Mouse (Mus musculus): ENCODE measurements around the gene Doc2g.
"Not testable (repeated sequence)": the region's sequence is repeated elsewhere in the genome, so short reads cannot be mapped to it uniquely, and the experiment has no call there.

Gene Doc2g

DNA sequence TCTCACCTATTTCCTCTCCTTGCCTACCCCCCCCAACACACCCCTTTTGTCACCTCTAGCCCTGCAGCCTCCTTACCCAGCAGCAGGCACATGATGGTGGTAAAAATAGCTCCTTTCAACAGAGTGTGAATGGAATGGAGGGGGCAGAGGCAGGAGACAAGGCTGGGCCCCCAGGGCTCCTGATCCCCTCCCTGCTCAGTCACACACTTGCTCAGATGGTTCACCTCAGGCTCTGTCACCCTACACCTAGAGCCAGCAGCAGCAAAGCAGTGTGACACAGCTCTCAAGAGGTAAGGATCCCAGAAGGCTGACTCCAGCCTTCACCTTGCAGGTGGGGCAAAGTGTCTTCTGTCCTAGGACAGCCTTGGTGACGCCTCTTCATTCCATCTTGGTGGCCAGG, at the start of gene Doc2g:
TSS of gene Doc2g (plus strand) at position 202 of the 400 bp plus-strand sequence.
- DNase-seq (ENCODE audit: low read depth), result no peak

DNA sequence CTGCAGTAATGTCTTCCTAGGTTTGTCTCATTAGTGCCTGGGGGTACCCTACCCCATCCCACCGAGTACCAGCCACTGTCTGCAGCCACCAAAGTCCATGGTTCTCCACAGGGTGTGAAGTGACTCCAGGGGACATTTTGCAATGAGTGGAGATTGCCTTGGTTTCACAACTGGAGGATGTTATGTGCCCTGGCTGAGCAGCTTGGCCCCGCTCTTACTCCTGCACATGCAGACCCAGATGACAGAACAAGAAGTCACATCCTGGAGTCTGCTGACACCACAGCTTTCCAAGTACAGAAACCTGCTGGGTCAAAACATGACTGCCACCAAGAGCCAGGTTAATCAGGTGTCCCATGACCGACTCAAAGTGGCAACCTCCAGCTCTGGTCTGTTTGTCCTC, 48.1 kb upstream of the Doc2g start:
- no peak for DNase-seq (ENCODE audit: low read depth)

DNA sequence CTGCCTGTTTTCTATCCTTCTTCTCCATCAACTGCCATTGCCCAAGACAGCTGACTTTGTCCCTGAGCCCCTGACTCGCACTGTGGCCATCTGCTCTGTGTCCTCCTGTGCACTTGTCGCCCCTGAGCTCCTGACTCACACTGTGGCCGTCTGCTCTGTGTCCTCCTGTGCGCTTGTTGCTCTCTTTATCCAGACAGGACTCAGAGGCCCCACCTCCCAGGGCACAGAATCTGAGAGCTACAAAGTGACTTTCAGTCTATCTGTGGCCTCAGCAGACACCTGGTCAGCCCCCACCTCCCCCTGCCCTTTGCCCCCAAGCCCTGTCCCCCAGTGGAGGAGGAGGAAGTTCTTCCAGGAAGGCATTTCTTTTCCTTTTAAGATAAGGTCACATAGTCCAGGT, 47.3 kb upstream of the Doc2g start:
- no peak for DNase-seq (ENCODE audit: low read depth)

DNA sequence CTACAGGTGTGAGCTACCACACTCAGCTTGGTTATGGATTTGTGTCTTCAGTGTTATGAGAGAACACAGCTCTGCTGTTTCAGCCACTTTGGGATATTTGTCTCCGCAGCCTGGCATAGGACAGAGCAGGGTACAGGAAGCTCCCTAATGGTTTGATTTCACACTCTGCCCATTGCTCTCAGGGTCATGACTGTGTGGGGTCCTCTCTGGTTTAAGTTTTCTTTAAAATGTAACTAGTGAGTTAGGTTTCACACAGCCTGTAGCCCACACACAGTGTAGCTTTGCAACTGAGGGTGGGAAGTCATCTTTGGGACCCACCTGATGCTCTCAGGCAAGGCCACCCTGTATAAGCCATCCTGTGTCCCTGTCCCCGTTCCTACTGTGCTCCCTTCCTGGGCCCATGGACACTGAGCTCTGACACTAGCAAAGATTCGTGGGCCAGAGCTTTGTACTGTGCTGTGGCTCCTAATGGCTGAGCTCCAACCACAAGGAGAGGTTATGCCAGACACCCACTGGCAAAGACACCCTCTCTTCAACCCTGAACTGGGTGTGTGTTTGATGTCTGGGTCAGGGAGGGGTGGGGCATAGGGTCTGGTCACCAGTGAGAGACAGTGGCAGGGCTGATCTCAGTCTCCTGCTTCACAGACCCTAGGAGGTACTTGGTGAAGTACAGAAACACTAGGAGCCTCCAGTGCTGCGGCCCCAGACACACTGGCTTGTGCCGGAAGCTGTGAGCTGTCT, 45.6 kb upstream of the Doc2g start:
- not testable (repeated sequence) for DNase-seq (ENCODE audit: low read depth)

DNA sequence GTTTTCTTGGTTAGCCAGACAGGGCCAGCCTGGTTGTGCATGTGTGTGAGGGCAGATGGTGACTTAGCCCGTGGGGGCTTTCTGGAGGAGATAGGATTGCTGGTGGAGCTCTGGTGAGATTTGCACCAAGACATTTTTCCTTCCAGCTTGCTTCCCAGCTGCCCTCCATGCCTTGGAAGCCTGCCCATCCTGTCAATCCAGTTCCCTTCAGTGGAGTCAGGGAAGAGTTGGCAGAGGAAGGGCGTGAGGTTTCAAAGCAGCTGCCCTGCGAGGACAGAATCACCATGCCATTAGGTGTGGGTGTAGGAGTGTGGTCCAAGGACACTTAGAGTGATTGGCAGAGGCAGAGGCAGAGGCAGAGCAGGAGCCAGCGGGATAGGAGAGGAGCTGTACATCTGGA, 44.6 kb upstream of the Doc2g start, which contains the start of gene Aldh3b3:
TSS of gene Aldh3b3 (plus strand) at position 176 of the 400 bp plus-strand sequence.
- no peak for DNase-seq (ENCODE audit: low read depth)

DNA sequence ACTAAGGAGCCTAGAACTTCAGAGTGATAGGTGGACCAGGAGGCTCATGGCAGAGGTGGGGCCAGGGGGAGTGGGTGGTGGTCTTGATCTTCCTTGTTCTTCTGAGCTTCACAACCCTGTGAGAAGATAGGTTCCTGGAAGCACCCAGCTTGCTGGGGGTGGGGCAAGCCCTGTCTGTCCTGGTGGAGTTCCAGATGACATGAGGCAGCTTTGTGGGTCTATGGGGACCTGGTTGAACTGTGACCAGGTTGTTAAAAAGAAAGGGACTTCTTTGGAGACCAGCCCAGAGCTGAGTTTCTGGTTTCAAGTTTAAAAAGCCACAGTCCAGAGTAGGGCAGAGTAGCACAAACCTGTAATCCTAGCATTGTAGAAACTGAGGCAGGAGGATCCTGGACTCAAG, 44.1 kb upstream of the Doc2g start:
- no peak for DNase-seq (ENCODE audit: low read depth)

DNA sequence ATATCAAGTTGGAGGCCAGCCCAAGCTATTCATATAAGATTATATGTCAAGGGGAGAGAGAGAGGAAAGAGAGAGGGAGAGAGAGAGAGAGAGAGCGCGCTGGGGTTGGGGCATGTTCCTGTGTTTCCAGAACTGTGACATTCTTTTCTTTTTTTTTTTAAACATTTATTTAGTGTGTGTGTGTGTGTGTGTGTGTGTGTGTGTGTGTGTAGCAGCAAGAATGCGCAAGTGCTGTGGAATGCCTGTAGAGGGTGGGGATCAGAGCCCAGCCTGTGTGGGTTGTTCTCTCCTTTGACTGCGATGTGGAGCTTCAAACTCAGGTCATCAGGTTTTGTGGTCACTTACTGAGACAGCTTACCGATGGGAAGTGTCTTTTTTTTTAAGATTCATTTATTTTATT, 42.9 kb upstream of the Doc2g start:
- no peak for DNase-seq (ENCODE audit: low read depth)

DNA sequence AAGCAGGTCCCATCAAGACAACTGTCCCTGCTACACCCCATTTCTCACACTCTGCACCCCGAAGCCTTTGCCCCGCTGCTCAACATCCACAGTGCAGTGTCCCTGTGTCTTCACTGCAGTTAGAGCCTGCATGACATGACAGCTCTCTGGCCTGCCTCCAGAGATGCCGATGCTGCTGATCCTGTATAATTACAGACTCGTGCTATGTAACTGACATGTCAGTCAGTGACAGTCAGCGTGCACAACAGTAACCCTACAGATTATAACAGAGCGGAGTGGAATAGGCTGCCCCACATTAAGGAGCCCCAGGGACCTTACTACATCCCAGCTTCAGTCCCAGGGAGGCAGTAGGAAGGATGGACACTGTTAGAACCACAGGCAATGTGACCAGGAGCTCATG, 41.3 kb upstream of the Doc2g start:
- DNase-seq (ENCODE audit: low read depth), result not testable (repeated sequence)

DNA sequence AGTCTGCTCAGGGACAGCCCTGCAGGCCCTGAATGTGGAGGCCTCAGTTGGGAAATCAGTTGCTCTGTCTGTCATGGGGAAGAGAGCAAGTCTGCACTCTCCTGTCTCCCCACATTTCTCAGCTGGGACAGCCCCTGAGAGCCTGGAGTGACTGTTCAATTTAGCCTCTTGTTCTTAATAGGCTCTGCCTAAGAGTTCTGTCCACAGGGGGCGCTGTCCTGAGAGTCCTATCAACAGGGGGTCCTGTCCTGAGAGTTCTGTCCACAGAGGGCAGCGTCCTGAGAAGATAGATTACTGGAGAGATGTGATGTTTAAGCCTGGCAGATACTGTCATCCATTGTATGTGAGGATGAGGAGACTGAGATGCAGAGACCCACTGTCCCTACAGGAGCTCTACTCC, 40.6 kb upstream of the Doc2g start:
- DNase-seq (ENCODE audit: low read depth), result no peak

DNA sequence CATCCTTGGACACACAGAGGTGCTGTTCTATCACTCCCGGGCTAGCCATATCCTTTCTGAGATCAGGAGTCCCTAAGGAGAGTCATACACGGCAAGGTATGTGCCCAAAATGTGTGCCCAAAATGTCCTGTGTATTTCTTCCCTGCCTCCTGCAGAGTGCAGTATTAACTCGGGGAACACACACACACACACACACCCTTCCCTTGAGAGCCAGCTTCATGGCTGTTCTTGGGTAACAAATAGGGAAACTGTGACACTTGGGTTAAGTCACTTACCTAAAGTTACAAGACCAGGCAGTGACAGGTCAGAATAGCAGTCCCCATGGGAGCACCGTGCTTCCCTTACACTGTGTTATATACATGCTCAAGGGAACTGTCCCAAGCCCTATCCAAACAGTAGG, 39.1 kb upstream of the Doc2g start:
- no peak for DNase-seq (ENCODE audit: low read depth)

DNA sequence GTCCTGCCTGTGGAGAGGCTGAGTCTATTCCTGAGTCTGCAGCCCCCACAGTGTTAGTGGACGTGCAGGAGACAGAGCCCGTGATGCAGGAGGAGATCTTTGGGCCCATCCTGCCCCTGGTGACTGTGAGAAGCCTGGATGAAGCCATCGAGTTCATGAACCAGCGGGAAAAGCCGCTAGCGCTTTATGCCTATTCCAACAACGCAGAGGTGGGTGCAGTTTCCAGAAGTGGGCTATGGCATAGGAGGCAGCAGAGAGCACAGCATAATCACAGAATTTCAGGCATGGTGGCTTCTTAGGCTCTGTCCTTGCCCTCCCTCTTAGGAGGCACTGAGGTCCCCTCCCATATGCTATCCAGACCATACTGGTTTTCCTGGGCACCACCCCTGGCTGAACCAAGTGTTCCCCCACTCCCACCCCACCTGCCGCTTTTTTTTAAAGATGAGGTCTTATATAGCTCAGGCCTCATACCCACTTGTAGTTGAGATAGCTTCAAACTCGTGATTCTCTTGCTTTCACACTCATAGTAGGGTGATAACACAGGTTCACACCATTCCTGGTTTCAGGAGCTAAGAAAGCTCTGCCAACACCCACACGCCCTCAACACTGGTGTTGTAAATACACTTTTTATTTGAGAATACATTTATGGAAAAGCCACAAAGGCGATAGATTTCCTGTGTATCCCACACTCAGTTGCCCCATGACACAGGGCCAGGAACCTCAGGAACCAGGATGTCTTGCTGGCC, 36.6 kb upstream of the Doc2g start:
- DNase-seq (ENCODE audit: low read depth), result no peak

DNA sequence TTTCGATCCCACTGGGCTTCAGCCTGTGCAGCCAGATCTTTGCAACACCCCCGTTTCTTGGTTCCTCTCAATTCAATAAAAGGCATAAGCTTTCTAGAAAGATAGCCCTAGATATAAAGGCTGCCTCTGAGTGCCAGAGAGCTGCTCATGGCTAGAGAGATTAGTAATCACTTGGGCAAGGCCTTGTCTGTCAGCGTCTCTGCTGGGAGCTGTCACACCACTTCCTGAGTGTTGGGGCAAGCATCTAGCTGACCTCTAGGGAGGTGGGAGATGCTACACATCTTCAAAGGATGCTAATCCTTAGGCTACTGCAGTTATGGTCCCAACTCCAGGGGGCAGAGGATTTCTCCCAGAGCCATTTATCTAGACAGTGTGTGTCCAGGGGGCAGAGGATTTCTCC, 35.9 kb upstream of the Doc2g start:
- DNase-seq (ENCODE audit: low read depth), result no peak

DNA sequence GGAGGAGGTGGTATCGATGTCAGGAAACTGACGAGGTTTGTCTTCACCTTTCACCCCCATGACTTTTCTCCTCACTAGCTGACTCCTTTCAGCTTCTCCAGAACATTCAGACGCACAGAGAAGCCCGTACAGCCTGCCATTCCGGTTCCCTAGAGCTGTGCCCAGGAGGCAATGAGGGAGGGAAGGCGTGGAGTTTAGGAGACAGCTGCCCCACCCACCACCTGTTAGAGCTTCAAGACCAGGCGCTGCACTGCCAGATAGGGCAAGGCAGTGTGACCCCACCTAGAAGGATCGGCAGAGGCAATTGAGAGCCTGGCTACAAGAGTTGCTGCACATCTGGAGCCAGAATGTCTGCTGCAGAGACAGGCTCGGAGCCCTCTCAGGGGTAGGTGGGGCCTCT, 30.9 kb upstream of the Doc2g start, which contains the start of gene Aldh3b2:
TSS of gene Aldh3b2 (plus strand) at position 100 of the 400 bp plus-strand sequence.
- DNase-seq (ENCODE audit: low read depth), result no peak

DNA sequence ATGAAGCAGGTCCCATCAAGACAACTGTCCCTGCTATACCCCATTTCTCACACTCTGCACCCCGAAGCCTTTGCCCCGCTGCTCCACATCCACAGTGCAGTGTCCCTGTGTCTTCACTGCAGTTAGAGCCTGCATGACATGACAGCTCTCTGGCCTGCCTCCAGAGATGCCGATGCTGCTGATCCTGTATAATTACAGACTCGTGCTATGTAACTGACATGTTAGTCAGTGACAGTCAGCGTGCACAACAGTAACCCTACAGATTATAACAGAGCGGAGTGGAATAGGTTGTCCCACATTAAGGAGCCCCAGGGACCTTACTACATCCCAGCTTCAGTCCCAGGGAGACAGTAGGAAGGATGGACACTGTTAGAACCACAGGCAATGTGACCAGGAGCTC, 28.5 kb upstream of the Doc2g start:
- DNase-seq (ENCODE audit: low read depth), result not testable (repeated sequence)

DNA sequence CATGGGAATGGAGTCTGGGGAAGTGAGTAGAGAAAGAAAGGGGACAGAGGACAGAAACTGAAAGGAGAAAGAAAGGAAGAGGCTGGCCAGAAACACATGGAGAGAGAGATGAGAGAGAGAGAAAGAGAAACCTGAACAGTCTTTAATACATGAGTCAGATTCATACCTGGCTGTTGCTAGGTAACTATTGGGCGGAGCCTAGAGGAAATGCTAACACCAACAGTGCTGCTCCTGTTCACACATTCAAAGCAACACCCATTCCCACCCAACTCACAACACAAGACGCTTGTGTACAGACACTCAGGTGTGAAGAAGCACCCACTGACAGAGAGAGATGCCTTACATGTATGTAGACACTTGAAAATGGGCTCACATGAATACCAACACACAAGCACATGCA, 27.2 kb upstream of the Doc2g start:
- DNase-seq (ENCODE audit: low read depth), result no peak

DNA sequence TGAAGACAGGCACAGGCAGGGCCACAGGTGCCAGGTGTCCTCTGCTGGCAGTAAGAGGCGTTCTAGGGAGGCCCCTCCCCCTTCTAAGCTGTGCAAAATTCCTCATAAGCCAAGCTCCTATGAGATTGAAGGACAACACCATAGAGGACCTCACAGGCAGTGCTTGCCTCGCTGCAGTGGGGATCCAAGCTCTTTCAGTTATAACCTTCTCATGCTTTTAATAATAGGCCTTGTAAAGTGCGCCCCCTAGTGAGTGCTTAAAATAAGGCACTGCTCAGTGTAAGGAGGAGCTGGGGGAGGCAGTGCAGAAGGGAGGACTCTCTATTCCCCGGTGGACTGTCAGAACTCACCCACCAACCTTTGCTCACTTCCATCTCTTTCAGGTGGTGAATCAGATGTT, 22.8 kb upstream of the Doc2g start:
- peak; percentile 91 for DNase-seq (ENCODE audit: low read depth)

DNA sequence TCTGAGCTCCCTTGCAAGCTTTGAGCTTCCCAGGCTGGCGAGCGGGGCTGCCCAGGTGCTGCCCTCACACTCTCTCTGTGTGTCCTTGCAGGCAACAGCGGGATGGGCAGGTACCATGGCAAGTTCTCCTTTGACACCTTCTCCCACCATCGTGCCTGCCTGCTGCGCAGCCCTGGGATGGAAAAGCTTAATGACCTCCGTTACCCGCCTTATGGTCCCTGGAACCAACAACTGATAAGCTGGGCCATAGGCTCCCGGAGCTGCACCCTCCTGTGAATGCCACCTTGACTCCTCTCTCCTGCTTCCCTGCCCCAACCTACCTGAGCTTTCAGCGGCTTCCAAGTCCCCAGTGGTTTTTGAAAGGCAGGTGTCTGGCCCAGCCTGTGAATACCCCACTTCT, 22.2 kb upstream of the Doc2g start:
- no peak for DNase-seq (ENCODE audit: low read depth)

DNA sequence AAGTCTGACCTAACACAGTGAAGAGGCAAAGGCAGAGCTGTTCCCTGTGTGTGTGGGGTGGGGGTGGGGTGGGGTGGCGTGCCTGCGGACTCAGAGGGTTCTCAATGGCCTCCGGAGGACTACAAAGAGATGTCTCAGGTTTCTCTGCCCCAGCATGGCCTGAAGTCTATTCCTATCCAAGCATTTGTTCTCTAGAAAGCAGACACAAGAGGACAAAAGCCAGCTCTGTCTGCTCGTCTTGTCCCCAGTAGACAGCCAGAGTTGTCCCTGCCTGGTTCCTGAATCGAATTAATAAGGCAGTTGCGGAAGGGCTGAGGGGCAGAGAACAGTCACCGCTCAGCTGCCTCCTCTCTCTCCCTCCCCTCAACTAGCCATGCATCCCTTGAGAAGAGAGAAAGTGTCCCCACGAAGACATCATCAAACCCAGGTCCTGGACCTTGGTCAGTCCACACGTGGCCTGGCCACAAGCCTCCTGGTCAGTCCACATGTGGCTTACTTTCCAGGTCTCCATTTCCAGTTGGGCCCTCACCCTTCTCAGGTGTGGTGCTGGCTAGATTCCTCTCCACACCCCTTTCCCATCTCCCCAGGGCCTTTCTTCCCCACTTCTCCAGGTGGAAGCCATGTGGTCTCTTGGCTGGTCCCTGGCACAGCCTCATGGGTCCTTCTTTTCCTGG, 19.4 kb upstream of the Doc2g start:
- no peak for DNase-seq (ENCODE audit: low read depth)

DNA sequence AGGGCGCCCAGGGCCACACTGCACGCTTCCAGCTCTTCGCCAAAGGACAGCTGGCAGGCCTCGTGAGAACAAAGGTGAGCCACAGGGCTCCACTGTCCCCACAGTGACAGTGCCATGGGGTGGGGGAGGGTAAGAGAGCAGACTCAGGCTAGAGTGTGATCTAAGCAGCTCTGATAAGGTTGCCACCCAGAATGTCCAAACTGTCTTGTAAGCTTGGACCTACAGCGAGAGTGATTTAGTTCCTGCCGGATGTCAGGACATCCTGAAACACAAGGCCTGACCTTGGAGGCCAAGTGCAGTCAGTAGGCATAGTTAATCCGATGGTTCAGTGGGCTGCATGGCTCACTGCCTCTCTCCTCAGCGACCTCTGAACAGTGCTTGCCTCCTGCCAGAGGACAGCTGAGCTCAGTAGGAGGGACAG, 17.8 kb upstream of the Doc2g start:
- DNase-seq (ENCODE audit: low read depth), result no peak

DNA sequence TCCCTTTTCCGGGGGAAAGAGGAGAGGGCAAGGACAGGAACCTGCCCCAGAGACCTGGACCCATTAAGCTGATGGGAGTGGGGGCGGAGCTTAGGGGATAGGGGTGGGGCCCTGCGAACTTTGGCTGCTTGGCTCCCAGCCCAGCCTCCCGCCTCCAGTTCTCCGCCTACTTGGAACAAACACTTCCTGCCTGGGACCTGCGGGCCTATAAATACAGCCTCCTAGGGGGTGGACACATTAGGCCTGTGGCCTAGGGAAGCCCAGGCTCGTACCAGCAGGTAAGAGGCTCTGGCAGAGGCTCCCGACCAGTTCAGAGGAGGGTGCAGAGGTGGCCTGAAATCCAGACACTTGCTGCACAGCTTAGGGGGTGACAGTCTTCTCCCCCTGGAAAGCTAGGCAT, 16.8 kb upstream of the Doc2g start, which contains the start of gene Acy3:
TSS of gene Acy3 (plus strand) at position 237 of the 400 bp plus-strand sequence.
- DNase-seq (ENCODE audit: low read depth), result no peak

DNA sequence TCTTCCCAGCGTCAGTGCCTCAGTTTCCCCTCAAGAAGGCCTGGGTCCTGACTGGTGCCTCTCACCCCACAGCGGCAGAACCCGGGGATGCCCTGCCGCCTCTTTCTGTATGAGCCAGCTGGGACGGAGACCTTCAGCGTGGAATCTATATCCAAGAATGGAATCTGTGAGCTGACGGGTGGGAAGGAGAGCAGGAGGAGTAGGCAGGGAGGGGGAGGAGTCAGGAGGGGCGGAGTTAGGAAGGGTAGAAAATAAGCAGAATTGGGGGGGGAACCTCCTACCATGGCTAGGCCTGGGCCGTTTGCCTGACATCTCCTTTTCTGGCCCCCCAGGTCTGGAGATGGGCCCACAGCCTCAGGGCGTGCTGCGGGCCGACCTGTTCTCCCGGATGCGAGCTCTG, 15.0 kb upstream of the Doc2g start:
- no peak for DNase-seq (ENCODE audit: low read depth)

DNA sequence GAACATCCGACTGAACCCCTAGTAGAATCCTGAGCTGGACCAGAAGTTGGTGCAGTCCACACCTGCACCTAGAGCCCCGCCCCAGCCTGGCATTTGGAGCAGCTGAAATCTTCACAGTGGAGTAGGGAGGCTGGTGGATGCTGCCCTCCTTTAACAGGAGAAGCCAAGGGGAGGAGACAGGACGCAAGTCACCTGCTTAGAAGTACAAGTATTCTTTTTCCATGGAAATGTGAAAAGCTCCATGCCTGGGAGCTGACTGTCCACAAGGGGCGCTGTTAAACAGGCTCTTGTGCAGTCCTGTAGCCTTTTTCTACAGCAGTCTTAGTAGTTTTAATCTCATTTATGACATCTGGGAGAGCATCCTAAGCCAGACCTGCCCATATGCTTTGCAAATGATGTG, 14.4 kb upstream of the Doc2g start:
- DNase-seq (ENCODE audit: low read depth), result no peak

DNA sequence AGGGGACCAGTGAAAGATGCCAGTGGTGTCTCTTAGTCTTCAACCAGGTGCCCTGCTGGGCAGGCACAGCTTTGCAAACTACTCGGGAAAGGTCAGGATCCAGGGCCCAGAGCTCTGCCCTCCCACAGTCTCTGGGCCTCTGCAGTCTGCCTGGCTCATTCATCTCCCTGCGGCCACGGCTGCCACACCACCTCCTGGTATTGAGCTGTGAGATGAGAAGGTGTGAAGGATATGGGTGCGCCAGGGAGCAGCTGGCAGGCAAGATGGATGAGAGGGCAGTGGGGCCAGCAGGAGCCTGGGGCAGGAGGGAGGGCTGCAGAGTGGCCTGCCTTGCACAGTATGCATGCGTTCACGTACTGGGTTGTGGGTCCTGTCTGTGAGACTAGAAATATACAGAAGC, 12.3 kb upstream of the Doc2g start:
- DNase-seq (ENCODE audit: low read depth), result no peak

Measured in c-Kit-positive CD71-negative TER-119-negative erythroid progenitor cells, embryonic 14.5 days (primary cell).